Mouse (Mus musculus) cortical plate, adult 2 months (tissue): ENCODE measurements around the gene Agbl3.

Source experiments
- CTCF ChIP-seq: fragments of 200-500 bp; IDR thresholded peaks from 2 replicates; pipeline ENCODE4 v1.5.1; 2011; ENCODE audit warnings: mild to moderate bottlenecking, control low read depth, low read length; ENCODE audit not compliant: insufficient read depth; ENCODE audit errors: extremely low read depth
- POLR2A ChIP-seq: fragments of 200-500 bp; IDR thresholded peaks from 2 replicates; pipeline ENCODE4 v1.6.1; 2011; ENCODE audit warnings: mild to moderate bottlenecking, low read length, control low read depth; ENCODE audit not compliant: insufficient read depth; ENCODE audit errors: extremely low read depth

DNA sequence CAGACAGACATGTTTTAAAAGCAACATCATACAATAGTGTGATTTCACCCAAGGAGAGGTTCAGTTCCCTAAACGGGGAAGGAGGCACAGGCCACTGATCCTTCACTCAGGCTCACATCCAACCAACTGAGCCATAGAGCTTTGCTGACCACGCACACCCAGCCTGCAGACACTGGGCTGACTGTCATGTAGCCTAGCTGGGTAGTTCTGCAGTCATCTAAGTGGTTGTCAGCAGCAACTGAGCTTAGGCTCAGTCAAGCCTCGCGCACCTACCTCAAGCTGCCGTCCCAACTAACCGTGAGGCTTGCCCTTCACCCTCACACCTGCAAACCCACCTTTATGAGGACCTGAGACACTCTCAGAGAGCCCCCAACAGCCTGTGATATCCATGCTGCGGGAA is 91.7 kb downstream of the Agbl3 start:
- TF ChIP-seq CTCF = no peak
- TF ChIP-seq POLR2A = no peak
